Mouse (Mus musculus) heart, postnatal 10 days (tissue): Measurements from ENCODE around the gene Zmym6. TPM values are rescaled to one million over a fixed set of nuclear protein-coding genes. Genes with fewer than 3 reads are reported as not detected.

Experiments used
- total RNA-seq, 2 experiments: library from RNA; stranded (reverse); gene quantifications; 2 replicates each; pipeline ENCODE4 v1.2.3; 2021

Gene Zmym6
- total RNA-seq, 2 experiments from 2014 or later: 8.6 to 9.0 TPM

Other genes starting within 250 kb of the Zmym6 start
- gene Zmym4, start 109.2 kb upstream of the Zmym6 start, total RNA-seq: 10 to 100 TPM; 30.4 to 35.0 TPM
- gene Sfpq, start 56.1 kb upstream of the Zmym6 start, total RNA-seq: 100 to 1,000 TPM; 162 to 166 TPM
- gene Zmym1, start 16.2 kb upstream of the Zmym6 start, total RNA-seq: 1 to 10 TPM; 4.6 to 7.1 TPM
- gene Tmem35b, start 46.3 kb downstream of the Zmym6 start, total RNA-seq: 1 to 10 TPM; 2.0 to 2.5 TPM
- gene Dlgap3, start 91.8 kb downstream of the Zmym6 start, total RNA-seq: under 1 TPM; 0.22 to 0.26 TPM
- gene Smim12, start 166.4 kb downstream of the Zmym6 start, total RNA-seq: 10 to 100 TPM; 40.9 to 46.2 TPM
- gene Gja4, start 236.7 kb downstream of the Zmym6 start, total RNA-seq: 10 to 100 TPM; 28.2 to 30.2 TPM